Mouse (Mus musculus): ENCODE measurements around the gene Gm17428.

- no peak for TF ChIP-seq CTCF (IDR thresholded peaks at IDR 0.05)
- no peak for TF ChIP-seq EP300 (IDR thresholded peaks at IDR 0.05)
Observed at GRCm38 (mm10) chr14:54994136-54994868, 17.6 kb downstream of the Gm17428 start, which contains the start of gene Myh7.
